Mouse (Mus musculus) heart, embryonic 13.5 days (tissue): ENCODE measurements at regions not wholly inside any gene's neighbourhood (a gene's known extent, or its start where the extent isn't known, plus 50 kb on each side); places are given as distances from the start of the nearest gene placed in this dataset.

Source experiments
- ATAC-seq: fragments of 200-750 bp; cut with Nextera tagmentation; 2 replicates; pipeline ENCODE4 v1.8.0; 2017; ENCODE audit warnings: moderate TSS enrichment; ENCODE audit not compliant: insufficient number of reproducible peaks, low FRiP score, low TSS enrichment; ENCODE audit errors: extremely low read depth
- H3K27ac ChIP-seq: fragments of 300-500 bp; sonication (generic); replicated peaks from 2 replicates; pipeline ENCODE4 v1.5.1; 2015; ENCODE audit warnings: moderate library complexity, mild to moderate bottlenecking, inconsistent platforms
- H3K27me3 ChIP-seq: fragments of 300-500 bp; sonication (generic); replicated peaks from 2 replicates; pipeline ENCODE4 v1.6.1; 2015; ENCODE audit warnings: mild to moderate bottlenecking, inconsistent platforms
- H3K36me3 ChIP-seq: fragments of 300-500 bp; sonication (generic); 2 replicates; pipeline ENCODE4 v1.6.1; 2015; ENCODE audit warnings: mild to moderate bottlenecking, inconsistent platforms
- H3K4me1 ChIP-seq: fragments of 300-500 bp; sonication (generic); 2 replicates; pipeline ENCODE4 v1.6.1; 2015; ENCODE audit warnings: inconsistent platforms
- H3K4me2 ChIP-seq: fragments of 300-500 bp; sonication (generic); 2 replicates; pipeline ENCODE4 v1.6.1; 2015; ENCODE audit warnings: inconsistent platforms, mild to moderate bottlenecking, moderate library complexity
- H3K4me3 ChIP-seq: fragments of 300-500 bp; sonication (generic); 2 replicates; pipeline ENCODE4 v1.5.1; 2015; ENCODE audit warnings: moderate library complexity, mild to moderate bottlenecking, inconsistent platforms
- H3K9ac ChIP-seq: fragments of 300-500 bp; sonication (generic); 2 replicates; pipeline ENCODE4 v1.6.1; 2015; ENCODE audit warnings: inconsistent platforms, mild to moderate bottlenecking, moderate library complexity
- H3K9me3 ChIP-seq: fragments of 300-500 bp; sonication (generic); 2 replicates; pipeline ENCODE4 v1.6.1; 2016; ENCODE audit warnings: inconsistent platforms
- WGBS: fragments of 180-500 bp; shearing (Covaris S2); methylation state at CpG from one replicate; pipeline ENCODE4 v1.1.7; 2015; ENCODE audit warnings: mixed read lengths; 5-methylcytosine and 5-hydroxymethylcytosine counted together

DNA sequence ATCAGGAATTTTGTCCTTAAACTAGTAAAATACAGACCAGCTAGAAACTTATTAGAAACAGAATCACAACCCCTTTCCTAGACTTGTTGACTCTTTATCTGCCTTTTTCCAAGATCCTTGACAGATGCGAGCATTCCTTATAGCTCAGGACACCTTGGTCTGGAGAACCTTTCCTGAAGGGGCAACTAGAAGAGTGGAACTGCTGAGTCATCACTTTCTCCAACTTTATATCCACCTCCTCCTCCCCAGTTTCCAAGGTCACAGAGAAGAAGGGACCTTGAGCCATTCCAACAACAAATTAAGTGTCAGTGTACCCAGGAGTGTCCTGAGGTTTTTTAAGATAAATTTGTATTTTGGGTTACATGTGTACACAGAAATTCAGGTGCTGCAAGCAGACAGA is 111.5 kb upstream of the Aco1 start:
- no peaks in the 10 kb centered on the region for H3K36me3 ChIP-seq
- H3K27me3 ChIP-seq: no peaks in the 10 kb centered on the region
- no peak overlapping the region for H3K9ac ChIP-seq
- no peak overlapping the region for H3K27ac ChIP-seq
- ATAC-seq: no peak
- H3K9me3 ChIP-seq: peaks cover 5% of the 10 kb centered on the region; the same call in 1 of the 2 replicates
- no peak overlapping the region for H3K4me2 ChIP-seq
- no peak overlapping the region for H3K4me3 ChIP-seq
- 77% methylated on average over 1 of the region's 1 CpGs for WGBS
- no peaks in the 10 kb centered on the region for H3K4me1 ChIP-seq

DNA sequence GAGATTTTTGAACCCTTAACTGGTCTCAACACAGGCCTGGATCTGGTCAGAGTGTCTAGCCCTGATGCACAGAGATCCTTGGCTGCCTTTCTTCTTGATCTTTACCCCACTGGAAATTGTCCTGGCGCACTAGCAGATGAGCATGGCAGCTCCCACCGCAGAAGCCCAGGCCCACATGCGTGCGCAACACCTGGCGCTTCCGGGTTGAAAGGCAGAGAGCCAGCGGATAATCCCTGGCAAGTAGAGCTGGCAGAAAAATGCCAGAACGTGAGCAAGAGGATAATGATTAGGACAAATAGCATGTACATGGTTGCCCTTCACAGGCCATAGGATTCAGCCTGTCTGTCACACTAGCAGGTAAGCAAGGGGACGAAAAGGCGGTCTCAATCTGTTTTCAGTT is 95.0 kb upstream of the Aco1 start:
- ATAC-seq: no peak
- no peak overlapping the region for H3K9ac ChIP-seq
- H3K27me3 ChIP-seq: no peaks in the 10 kb centered on the region

DNA sequence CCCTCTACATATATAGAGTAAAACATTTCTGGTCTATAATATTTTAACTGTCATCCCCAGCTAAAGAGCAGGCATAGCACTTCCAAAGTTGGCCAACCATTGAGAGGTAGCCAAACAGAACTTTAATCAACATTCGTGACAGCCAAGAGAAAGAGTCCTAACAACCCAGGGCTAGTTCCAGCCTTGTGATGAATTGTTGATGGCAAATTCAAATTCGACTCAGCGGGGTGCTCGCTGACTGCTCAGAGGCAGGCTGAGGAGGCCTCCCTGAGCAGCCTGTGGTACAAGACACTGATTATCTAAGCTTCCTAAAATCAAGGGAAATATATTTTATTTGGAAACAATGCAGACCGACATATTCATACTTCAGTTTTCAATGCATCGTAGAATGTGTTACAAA is 93.8 kb upstream of the Aco1 start:
- Histone ChIP-seq H3K9ac (no peak overlapping the region), H3K4me2 (no peak overlapping the region), H3K27me3 (no peaks in the 10 kb centered on the region), H3K4me3 (no peak overlapping the region), H3K4me1 (no peaks in the 10 kb centered on the region), H3K9me3 (no peaks in the 10 kb centered on the region), H3K36me3 (no peaks in the 10 kb centered on the region), H3K27ac (no peak overlapping the region)
- WGBS: 72% methylated on average over 6 of the region's 6 CpGs
- no peak for ATAC-seq

More for the DNA sequence above, 95.0 kb upstream of the Aco1 start:
- Histone ChIP-seq H3K36me3 (no peaks in the 10 kb centered on the region), H3K4me3 (no peak overlapping the region), H3K4me2 (no peak overlapping the region), H3K9me3 (no peaks in the 10 kb centered on the region), H3K27ac (no peak overlapping the region), H3K4me1 (no peaks in the 10 kb centered on the region)
- WGBS: 89% methylated on average over 10 of the region's 10 CpGs

DNA sequence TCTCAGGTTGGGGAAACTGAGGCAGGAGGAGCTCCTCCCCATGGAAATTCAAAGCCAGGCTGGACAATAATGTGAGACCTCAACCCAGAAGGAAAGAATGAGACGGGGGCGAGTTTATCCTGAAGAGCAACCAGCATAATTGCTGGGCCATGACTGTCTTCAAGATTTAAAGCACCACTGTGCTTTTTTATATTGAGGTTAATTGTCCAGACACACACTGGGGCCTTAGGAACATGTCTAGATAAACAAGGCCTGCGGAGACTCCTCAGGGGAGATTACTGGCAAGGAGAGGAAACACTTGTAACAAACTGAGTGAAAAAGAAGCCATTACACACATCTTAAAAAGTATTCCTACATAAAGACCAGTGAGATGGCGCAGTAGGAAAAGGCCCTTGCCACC is 91.0 kb upstream of the Aco1 start:
- no peak for ATAC-seq

DNA sequence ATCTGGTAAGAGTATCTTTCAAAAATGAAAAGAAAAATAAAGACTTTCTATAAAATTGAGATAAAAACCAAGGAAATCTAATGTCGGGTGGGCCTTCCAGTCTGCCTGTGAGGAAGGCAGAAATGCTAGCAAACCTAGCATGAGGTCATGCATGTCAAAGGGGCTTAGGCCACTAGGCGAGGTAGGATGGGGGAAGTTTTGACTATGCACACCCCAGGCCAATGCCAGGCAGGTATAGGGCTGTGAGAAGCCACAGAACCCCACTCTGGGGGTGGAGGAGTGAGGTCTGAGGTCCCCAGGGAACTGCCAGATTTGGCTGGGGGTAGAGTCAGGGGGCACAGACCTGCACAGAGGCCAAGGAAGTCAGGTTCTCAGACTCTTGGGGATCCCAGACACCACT is 89.5 kb upstream of the Aco1 start:
- H3K4me3 ChIP-seq: no peak overlapping the region
- no peaks in the 10 kb centered on the region for H3K9me3 ChIP-seq
- no peak overlapping the region for H3K27ac ChIP-seq
- no peak for ATAC-seq
- 73% methylated on average over 2 of the region's 2 CpGs for WGBS
- no peaks in the 10 kb centered on the region for H3K36me3 ChIP-seq
- no peak overlapping the region for H3K4me2 ChIP-seq
- H3K9ac ChIP-seq: no peak overlapping the region
- no peaks in the 10 kb centered on the region for H3K4me1 ChIP-seq
- H3K27me3 ChIP-seq: no peaks in the 10 kb centered on the region

More for the DNA sequence above, 91.0 kb upstream of the Aco1 start:
- Histone ChIP-seq H3K27ac (no peak overlapping the region), H3K27me3 (no peaks in the 10 kb centered on the region), H3K4me1 (no peaks in the 10 kb centered on the region), H3K9ac (no peak overlapping the region), H3K4me2 (no peak overlapping the region), H3K36me3 (no peaks in the 10 kb centered on the region), H3K9me3 (no peaks in the 10 kb centered on the region), H3K4me3 (no peak overlapping the region)
- WGBS: 81% methylated on average over 4 of the region's 4 CpGs

DNA sequence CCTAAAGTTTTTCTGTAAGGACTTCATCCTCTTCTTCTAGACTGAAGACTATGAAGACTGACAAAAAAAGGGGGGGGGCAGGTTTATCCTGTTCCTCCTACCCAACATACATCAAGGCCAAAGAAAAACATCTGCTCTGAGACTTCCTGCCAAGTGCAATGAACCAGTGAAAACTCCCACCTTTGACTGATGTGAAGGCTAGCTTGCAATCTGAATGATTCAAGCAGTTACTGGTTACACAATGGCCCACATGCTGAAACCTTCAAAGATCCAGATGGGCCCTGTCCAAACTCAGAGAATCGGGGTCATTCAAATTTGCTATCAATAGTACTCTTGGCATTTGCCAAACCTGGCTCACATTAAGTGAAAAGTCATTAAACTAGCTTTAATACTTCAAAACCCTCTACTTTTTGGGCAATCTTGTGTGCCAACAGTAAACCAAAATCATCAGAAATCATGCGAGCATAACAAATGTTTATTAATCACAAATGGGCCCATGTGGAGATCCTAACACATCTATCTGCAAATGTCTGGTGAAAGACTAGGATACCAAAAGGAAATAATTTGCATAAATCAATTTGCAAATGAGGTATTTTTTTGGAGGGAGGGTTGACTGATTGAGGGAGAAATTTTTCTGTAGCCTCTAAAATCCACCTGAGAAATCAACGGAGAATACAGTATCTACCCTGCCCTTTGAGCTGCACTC is 79.0 kb upstream of the Aco1 start:
- Histone ChIP-seq H3K36me3 (no peaks in the 10 kb centered on the region), H3K27me3 (no peaks in the 10 kb centered on the region), H3K9me3 (peaks cover 6% of the 10 kb centered on the region), H3K4me2 (no peak overlapping the region), H3K4me3 (no peak overlapping the region), H3K27ac (no peak overlapping the region), H3K9ac (no peak overlapping the region), H3K4me1 (no peaks in the 10 kb centered on the region)
- ATAC-seq: no peak
- WGBS: 75% methylated on average over 3 of the region's 3 CpGs

DNA sequence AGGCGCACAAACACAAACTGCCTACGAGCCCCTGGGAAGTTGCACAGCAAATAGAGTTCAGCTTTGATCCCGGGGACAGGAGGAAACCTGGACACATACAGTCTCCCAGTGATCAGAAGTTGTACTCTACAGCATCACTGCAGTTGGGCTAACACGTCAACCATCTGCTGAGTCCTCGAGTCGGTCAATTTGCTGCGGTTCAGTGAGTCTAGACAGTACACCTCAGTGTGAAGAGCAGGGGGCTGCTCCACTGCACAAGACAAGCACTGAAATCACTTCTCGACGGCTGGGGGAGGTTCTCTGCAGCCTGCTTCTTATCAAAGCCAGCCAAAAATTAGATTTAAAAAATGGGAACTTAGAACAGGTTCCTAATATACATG is 78.4 kb upstream of the Aco1 start:
- no peak overlapping the region for H3K4me3 ChIP-seq
- H3K9ac ChIP-seq: no peak overlapping the region
- no peaks in the 10 kb centered on the region for H3K27me3 ChIP-seq
- no peak for ATAC-seq
- WGBS: 71% methylated on average over 9 of the region's 9 CpGs
- H3K4me2 ChIP-seq: no peak overlapping the region
- H3K27ac ChIP-seq: no peak overlapping the region
- no peaks in the 10 kb centered on the region for H3K36me3 ChIP-seq
- no peaks in the 10 kb centered on the region for H3K4me1 ChIP-seq
- peaks cover 6% of the 10 kb centered on the region for H3K9me3 ChIP-seq

DNA sequence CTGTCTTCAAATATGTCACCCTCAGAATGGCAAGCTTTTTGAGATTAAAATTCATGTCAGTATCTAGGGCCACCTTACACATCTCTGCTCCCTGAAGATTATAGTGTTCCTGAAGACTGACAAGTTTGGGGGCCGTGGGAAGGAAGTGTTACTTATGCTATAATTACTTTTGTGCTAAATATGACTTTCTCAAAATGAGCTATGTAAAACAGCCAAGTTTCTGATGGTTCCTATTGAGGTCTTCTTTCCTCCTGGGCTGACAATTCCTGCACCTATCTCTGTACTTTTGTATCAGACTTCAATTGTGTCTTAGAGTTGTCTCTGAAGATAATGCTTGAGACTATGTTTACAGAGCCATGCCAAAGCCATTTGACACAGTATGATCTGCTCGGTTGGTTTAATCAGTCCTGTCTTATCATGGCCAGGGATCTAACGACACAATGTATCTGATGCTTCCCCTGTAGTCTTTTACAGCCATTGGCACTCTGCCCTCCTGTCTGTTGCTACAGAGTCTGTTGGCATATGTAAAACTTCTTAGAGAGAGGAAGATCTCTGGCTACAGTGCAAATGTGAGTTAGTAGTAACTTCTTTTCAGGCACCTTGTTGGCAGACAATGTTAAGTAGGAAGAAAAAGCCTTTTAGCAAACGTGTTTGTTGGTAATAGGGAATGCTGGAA is 71.8 kb upstream of the Aco1 start:
- no peak overlapping the region for H3K4me2 ChIP-seq
- no peaks in the 10 kb centered on the region for H3K27me3 ChIP-seq
- no peaks in the 10 kb centered on the region for H3K36me3 ChIP-seq
- no peak overlapping the region for H3K4me3 ChIP-seq
- ATAC-seq: no peak
- no peaks in the 10 kb centered on the region for H3K4me1 ChIP-seq
- no peaks in the 10 kb centered on the region for H3K9me3 ChIP-seq
- WGBS: 53% methylated on average over 4 of the region's 4 CpGs
- H3K27ac ChIP-seq: no peak overlapping the region
- no peak overlapping the region for H3K9ac ChIP-seq

DNA sequence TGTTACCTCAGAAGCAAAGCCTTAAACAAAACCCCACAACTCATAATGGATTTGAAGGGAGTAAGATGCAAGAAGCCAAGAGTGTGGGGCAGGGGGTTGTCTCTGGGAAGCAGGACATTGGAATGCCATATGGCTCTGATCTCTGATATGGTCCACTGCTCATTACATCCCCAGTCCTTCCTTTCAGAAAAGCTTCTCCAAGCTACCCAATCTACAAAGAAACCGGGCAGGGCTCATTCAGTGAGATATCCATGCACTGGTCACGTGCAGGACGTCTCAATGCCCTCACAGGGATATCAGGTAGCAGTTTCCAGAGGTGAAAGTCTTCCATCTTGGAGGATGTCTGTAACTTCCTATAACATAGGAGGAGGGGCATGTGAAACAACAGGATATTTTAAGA is 61.8 kb upstream of the Aco1 start:
- Histone ChIP-seq H3K9me3 (no peaks in the 10 kb centered on the region), H3K4me3 (no peak overlapping the region), H3K27ac (no peak overlapping the region), H3K36me3 (no peaks in the 10 kb centered on the region), H3K4me1 (no peaks in the 10 kb centered on the region), H3K27me3 (no peaks in the 10 kb centered on the region), H3K4me2 (no peak overlapping the region), H3K9ac (no peak overlapping the region)
- WGBS: 69% methylated on average over 3 of the region's 3 CpGs
- no peak for ATAC-seq

DNA sequence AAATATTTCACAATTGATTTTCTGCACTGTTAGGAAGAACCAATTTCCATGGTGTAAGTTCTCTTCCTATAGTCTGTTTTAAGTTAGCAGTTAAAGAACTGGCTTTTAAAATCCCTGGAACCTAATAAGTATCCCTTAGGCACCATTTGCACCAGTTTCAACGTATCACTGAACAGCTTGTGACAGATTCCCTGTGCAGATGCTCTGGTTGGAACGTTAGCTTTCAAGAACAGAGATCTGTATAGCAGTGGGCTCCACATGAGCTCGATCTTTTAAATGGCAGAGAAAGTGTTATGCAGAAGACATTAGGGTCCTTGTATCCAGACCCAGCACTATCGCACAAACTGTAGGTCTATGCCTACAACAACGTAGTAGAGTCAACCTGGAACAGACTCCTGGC is 52.6 kb upstream of the Aco1 start:
- no peaks in the 10 kb centered on the region for H3K27me3 ChIP-seq
- no peak overlapping the region for H3K4me2 ChIP-seq
- no peak overlapping the region for H3K9ac ChIP-seq
- H3K4me1 ChIP-seq: no peaks in the 10 kb centered on the region
- H3K4me3 ChIP-seq: no peak overlapping the region
- H3K27ac ChIP-seq: no peak overlapping the region
- ATAC-seq: no peak
- 69% methylated on average over 5 of the region's 5 CpGs for WGBS
- H3K36me3 ChIP-seq: no peaks in the 10 kb centered on the region
- H3K9me3 ChIP-seq: no peaks in the 10 kb centered on the region
